In the genomic region with DNA sequence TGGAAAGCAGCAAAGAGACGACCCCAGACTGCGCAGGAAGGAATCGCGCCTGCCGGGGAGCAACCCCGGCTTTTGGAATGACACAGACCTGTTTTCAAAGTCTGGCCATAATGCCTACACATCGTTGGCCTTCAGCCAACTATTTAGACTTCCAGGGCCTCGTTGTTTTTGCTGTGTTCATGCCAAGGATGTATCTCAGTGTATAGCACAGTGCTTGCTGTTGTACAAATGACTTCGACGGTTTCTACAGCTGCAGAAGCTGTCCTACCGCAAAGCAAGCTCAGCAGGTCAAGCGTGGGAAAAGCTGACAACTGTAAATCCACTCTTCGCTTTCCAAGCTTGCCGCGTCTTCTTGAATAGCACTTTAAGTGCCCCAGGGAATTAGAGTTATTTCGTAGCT, we compare ENCODE assay signal across 17 mouse cellular contexts.
A peak's percentile ranks its signal among the peaks of the same experiment; 100 is the strongest.
DNase-seq lines count a peak whose midpoint lies in the region; ATAC-seq and TF ChIP-seq lines count a peak whose summit lies in the region.
"Had no signal": no experiment of that assay in that cellular context is flagged by ENCODE, and none has a peak within 500 bp of the region (broad histone marks: within the 10 kb centered on the region; RNA-seq: fewer than 3 reads in every experiment).

No protein-coding gene starts in this region.

- H3K9ac ChIP-seq in hindbrain, postnatal 0 days (replicated peaks; ENCODE audit: low read length): no peak overlapping the region
- H3K9ac ChIP-seq in hindbrain, embryonic 12.5 days: no peak overlapping the region
- no peak overlapping the region for H3K9ac ChIP-seq in kidney, postnatal 0 days (ENCODE audit: low read depth, low read length)
- H3K9ac ChIP-seq: forebrain, postnatal 0 days; heart, embryonic 15.5 days; hindbrain, embryonic 15.5 days had no signal

- WGBS in hindbrain, postnatal 0 days: 56% methylated on average over 16 of the region's 16 CpGs
- 83% methylated on average over 16 of the region's 16 CpGs for WGBS in hindbrain, embryonic 12.5 days
- WGBS in kidney, postnatal 0 days: 51% methylated on average over 16 of the region's 16 CpGs

- H3K4me3 ChIP-seq in hindbrain, postnatal 0 days (ENCODE audit: low read length): no peak overlapping the region
- H3K4me3 ChIP-seq in hindbrain, embryonic 12.5 days: no peak overlapping the region
- no peak overlapping the region for H3K4me3 ChIP-seq in kidney, postnatal 0 days (replicated peaks; ENCODE audit: low read depth, low read length)
- H3K4me3 ChIP-seq: heart, adult 2 months; heart, embryonic 15.5 days; hindbrain, embryonic 15.5 days had no signal

- 0 out of 2 replicates have a peak overlapping the region, but pooled peaks have one; percentile 7 for H3K4me2 ChIP-seq in hindbrain, postnatal 0 days (ENCODE audit: low read depth, low read length)
- H3K4me2 ChIP-seq in hindbrain, embryonic 12.5 days (replicated peaks): no peak overlapping the region
- H3K4me2 ChIP-seq in kidney, postnatal 0 days (ENCODE audit: low read length): peak overlapping the region; percentile 9; the same call in 1 of the 2 replicates
- H3K4me2 ChIP-seq: heart, embryonic 11.5 days; heart, embryonic 15.5 days; hindbrain, embryonic 15.5 days had no signal

- TF ChIP-seq CTCF in hindbrain, postnatal 0 days (IDR thresholded peaks at IDR 0.05; ENCODE audit: low read depth): no peak
- TF ChIP-seq CTCF in kidney, postnatal 0 days (IDR thresholded peaks at IDR 0.05; ENCODE audit: low read depth): no peak

- H3K27me3 ChIP-seq in hindbrain, postnatal 0 days (ENCODE audit: insufficient read depth, low read length): no peaks in the 10 kb centered on the region
- H3K27me3 ChIP-seq in hindbrain, embryonic 12.5 days: no peaks in the 10 kb centered on the region
- H3K27me3 ChIP-seq in kidney, postnatal 0 days (ENCODE audit: insufficient read depth, low read length): no peaks in the 10 kb centered on the region
- H3K27me3 ChIP-seq: heart, embryonic 15.5 days; hindbrain, embryonic 15.5 days had no signal

- no peak for DNase-seq in hindbrain, postnatal 0 days (ENCODE audit: low spot score)
- DNase-seq in kidney, postnatal 0 days (ENCODE audit: low spot score): peak; percentile 67
- DNase-seq in kidney, adult 18-20 months: no peak
- DNase-seq in retina, postnatal 1 day: peak; percentile 25
- DNase-seq in retina, embryonic 14.5 days (ENCODE audit: low spot score): no peak
- DNase-seq in right cerebral cortex, adult 2 months (ENCODE audit: low spot score in 2 of 2): no peak
- DNase-seq: adrenal gland, adult 2 months; adrenal gland, postnatal 25 days; cerebellum, adult 2 months; forebrain, postnatal 0 days; gastrocnemius, postnatal 14 days; heart, adult 2 months; heart, postnatal 14 days had no signal

- H3K36me3 ChIP-seq in hindbrain, postnatal 0 days (ENCODE audit: insufficient read depth, low read length): no peaks in the 10 kb centered on the region
- H3K36me3 ChIP-seq in hindbrain, embryonic 12.5 days: no peaks in the 10 kb centered on the region
- H3K36me3 ChIP-seq in kidney, postnatal 0 days (ENCODE audit: insufficient read depth, low read length): no peaks in the 10 kb centered on the region
- H3K36me3 ChIP-seq: heart, embryonic 15.5 days; hindbrain, embryonic 15.5 days had no signal

- no peak overlapping the region for H3K27ac ChIP-seq in hindbrain, postnatal 0 days
- no peak overlapping the region for H3K27ac ChIP-seq in hindbrain, embryonic 12.5 days
- H3K27ac ChIP-seq in kidney, postnatal 0 days: no peak overlapping the region
- H3K27ac ChIP-seq: heart, adult 2 months; heart, embryonic 15.5 days; hindbrain, embryonic 15.5 days had no signal

- no peaks in the 10 kb centered on the region for H3K4me1 ChIP-seq in hindbrain, postnatal 0 days (ENCODE audit: insufficient read depth, low read length)
- no peaks in the 10 kb centered on the region for H3K4me1 ChIP-seq in hindbrain, embryonic 12.5 days
- H3K4me1 ChIP-seq in kidney, postnatal 0 days (replicated peaks; ENCODE audit: insufficient read depth, low read length): no peaks in the 10 kb centered on the region
- H3K4me1 ChIP-seq: hindbrain, embryonic 15.5 days had no signal

- ATAC-seq in hindbrain, postnatal 0 days: no peak
- no peak for ATAC-seq in hindbrain, embryonic 12.5 days (ENCODE audit: low FRiP score)
- no peak for ATAC-seq in kidney, postnatal 0 days (replicated peaks; ENCODE audit: low FRiP score, low read depth)
- ATAC-seq: forebrain, postnatal 0 days had no signal

- no peaks in the 10 kb centered on the region for H3K9me3 ChIP-seq in hindbrain, postnatal 0 days (ENCODE audit: low read length)
- H3K9me3 ChIP-seq in hindbrain, embryonic 12.5 days (replicated peaks): no peaks in the 10 kb centered on the region
- H3K9me3 ChIP-seq in kidney, postnatal 0 days (replicated peaks; ENCODE audit: low read length): no peaks in the 10 kb centered on the region
- H3K9me3 ChIP-seq: heart, embryonic 15.5 days; hindbrain, embryonic 15.5 days had no signal

Comparison
In these comparisons a context has a peak if more than half of its experiments do, and no peak if none do; other contexts are left out.
1. DNase-seq: peak in kidney, postnatal 0 days (single experiment) and retina, postnatal 1 day (single experiment); none in hindbrain, postnatal 0 days (single experiment), kidney, adult 18-20 months (single experiment), retina, embryonic 14.5 days (single experiment) and right cerebral cortex, adult 2 months (0 of 2).